Mouse (Mus musculus) gastrocnemius, adult 2 months (tissue): ENCODE measurements around the gene Pip5k1c. TPM values are rescaled to one million over a fixed set of nuclear protein-coding genes. Genes with fewer than 3 reads are reported as not detected.
A peak's percentile ranks its signal among the peaks of the same experiment; 100 is the strongest.

Experiments used
- DNase-seq: peaks from one replicate; pipeline ENCODE4 v3.0.0; 2022
- H3K27ac ChIP-seq: fragments of 200-600 bp; 2 replicates; pipeline ENCODE4 v1.8.1; 2022; ENCODE audit warnings: mild to moderate bottlenecking
- H3K4me3 ChIP-seq: fragments of 200-600 bp; 2 replicates; pipeline ENCODE4 v1.8.1; 2022; ENCODE audit warnings: mild to moderate bottlenecking, moderate library complexity
- CTCF ChIP-seq: fragments of 200-600 bp; IDR thresholded peaks from 2 replicates; pipeline ENCODE4 v1.8.1; 2022; ENCODE audit warnings: antibody characterized with exemption, mild to moderate bottlenecking, moderate library complexity
- intact Hi-C: fragments of 180-260 bp; cut with DNase I; formaldehyde crosslinking; loops from one replicate; pipeline ENCODE4 v1.15.1; 2025
- total RNA-seq, 2 experiments: library from RNA; stranded (reverse); gene quantifications; 2 replicates each; pipeline ENCODE4 v1.2.3; 2021

Pip5k1c gene
- total RNA-seq, 2 experiments from 2014 or later, result 20.7 to 25.0 TPM

DNA sequence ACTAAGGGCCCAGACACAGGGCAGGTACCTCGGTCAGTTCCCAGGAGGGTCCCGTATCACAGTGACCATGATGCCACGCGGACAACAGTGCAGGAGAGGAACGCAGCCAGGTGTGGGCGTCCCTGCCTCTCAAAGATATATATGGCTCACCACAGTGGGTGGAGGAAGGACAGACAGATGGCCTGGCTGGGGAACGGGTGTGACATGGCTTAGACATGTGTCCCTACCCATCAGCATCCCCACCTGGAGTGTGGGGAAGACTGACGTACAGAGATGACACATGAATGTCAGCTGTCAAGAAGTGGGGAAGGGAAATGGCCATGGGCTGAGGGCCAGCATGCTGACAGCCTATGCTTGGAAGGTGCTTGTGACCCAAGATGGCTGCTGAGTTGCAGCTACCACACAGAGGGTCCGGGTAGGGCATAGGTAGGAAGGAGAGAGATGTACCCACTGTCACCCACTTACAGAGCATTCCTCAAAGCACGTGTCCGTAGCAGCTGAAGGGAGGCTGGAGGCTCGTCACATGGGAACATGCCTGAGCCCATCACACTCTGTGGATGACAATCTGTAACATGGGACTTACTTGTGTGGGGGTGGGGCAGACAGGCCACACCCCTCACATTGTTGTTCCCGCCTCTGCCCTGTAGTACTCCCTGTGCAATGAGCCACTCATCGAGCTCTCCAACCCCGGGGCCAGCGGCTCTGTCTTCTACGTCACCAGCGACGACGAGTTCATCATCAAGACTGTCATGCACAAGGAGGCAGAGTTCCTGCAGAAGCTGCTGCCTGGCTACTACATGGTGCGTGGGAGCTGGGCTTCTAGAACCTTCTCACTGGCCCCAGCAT lies 14.3 kb downstream of the Pip5k1c start:
- intact Hi-C loops, result no loop called here
- no peak overlapping the region for H3K27ac ChIP-seq
- no peak for DNase-seq
- H3K4me3 ChIP-seq, result no peak overlapping the region
- no peak for TF ChIP-seq CTCF

DNA sequence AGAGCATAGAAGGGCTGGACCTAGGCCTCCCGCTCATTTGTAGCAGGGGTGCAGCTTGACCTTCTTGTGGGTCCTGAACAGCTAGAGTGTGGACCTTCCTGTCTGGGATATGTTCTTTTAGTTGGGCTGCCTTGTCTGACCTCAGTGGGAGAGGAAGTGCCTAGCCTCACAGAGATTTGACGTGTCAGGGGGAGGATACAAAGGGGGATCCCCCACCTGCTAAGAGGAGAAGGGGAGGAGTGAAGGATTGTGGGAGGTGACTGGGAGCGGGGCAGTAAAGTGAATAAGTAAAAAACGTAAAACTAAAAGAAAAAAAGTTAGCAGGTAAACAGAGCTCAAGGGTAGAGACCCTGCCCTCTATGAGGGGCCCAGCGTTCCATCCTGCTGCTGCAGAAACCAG lies 16.8 kb downstream of the Pip5k1c start:
- TF ChIP-seq CTCF, result no peak
- no peak overlapping the region for H3K27ac ChIP-seq
- no peak overlapping the region for H3K4me3 ChIP-seq
- intact Hi-C loops, result no loop called here
- no peak for DNase-seq

DNA sequence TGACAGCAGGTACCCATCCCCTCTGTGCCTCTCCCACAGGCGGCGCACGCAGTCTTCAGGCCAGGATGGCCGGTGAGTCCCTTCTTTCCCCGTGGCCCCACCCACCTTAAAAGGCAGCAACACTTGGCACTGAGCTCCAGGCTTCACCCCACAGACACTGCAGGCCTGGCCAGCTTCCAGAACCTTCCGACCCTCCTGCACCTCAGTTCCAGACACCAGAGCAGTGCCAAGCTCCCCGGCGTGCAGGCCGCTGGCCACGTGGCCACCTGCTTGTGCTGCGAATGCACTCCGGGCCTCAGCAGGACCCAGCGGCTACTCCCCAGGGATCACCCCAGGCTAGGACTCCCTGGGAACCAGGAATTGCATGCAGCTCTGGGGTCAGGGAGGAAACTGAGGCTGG lies 20.8 kb downstream of the Pip5k1c start:
- no peak for DNase-seq
- H3K27ac ChIP-seq, result no peak overlapping the region

DNA sequence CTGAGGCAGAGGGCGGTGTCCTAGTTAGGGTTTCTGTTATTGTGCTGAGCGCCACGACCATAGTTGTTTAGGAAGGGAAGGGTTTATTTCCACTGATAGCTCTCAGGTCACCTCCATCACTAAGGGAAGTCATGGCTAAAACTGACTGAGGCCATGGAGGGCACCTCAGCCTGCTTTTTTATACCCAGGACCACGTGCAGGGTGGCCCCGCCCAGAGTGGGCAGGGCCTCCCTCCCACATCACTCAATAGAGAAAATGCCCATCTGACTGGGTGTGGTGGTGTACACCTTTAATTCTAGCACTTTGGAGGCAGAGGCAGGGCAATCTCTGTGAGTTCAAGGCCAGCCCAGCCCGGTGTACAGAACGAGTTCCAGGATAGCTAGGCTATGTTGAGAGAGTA lies 21.4 kb downstream of the Pip5k1c start:
- no peak overlapping the region for H3K27ac ChIP-seq
- intact Hi-C loops, result no loop called here
- no peak overlapping the region for H3K4me3 ChIP-seq
- TF ChIP-seq CTCF, result no peak
- no peak for DNase-seq

More for the DNA sequence above, 20.8 kb downstream of the Pip5k1c start:
- no peak for TF ChIP-seq CTCF
- intact Hi-C loops, result no loop called here
- no peak overlapping the region for H3K4me3 ChIP-seq

DNA sequence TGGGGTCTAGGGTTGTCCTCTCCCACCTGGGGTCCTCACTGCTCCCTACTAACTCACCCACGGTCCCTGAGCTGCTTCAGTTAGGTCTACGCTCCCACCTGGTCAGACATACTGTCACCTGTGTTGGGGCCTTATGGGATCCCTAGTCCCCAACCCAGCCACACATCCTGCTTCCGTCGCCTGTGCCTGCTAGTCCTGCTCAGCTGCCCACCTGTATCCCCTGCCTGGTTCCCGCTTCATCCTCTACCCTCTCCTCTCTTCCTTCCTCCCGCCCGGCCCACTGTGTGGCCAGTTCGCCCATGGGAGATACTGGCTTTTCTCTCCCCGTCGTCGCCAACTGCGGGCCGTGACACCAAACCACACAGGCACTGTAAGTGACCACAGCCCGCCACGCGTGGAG lies 22.8 kb downstream of the Pip5k1c start:
- intact Hi-C loops, result no loop called here
- no peak for DNase-seq
- Histone ChIP-seq H3K27ac (no peak overlapping the region), H3K4me3 (no peak overlapping the region)
- no peak for TF ChIP-seq CTCF

DNA sequence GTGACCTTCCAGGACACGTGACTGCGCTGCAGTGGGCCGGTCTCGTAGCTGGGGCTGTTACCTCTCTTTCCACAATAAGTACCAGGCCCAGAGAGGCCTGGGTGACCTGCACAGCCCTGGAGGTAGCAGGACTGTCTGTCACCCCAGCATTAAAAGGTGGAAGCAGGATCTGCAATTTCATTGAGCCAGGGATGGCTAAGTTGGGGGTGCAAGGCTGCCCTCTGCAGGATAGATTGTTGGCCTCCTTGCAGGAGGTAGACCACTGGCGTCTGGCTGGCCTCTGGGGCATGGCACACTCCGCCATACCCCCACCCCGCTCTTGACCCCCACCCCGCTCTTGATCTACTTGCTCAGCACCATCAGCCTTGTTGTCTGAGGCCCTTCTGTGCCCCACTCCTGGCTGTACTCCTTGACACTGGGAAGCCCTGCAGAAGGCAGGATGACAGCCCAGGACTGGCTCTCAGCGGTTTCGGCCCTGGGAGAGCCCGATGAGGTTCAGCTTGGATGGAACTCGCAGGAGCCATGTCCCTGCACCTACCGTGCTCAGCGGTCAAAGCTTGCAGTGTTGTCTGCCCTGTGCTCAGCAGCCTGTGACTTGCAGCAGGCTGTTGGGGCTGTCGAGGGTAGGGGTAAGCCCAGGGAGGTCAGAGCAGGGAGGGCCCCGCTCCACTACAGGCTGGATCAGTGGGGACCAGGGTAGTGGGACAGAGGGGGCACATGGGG lies 23.7 kb downstream of the Pip5k1c start:
- H3K4me3 ChIP-seq, result no peak overlapping the region; the same call in 1 of the 2 replicates
- peak; percentile 51 for TF ChIP-seq CTCF
- DNase-seq, result no peak

DNA sequence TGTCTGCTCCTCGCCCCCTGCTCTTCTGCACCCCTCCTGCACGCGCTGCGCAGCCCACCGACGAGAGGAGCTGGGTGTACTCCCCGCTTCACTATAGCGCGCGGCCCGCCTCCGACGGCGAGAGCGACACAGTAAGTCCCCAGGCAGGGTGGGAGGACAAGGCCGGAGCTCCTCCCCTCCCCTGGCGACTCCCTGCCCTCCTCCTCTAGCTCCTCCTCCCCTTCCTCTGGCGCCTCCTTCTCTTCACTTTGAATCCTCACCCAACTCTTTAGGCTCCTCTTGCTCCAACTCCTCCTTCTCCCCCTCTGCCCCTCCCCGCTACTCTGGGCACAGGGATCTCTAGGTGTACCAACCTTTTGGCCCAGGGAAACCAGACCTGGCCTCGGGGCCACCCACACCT lies 24.5 kb downstream of the Pip5k1c start:
- Histone ChIP-seq H3K4me3 (peak overlapping the region; percentile 33), H3K27ac (peak overlapping the region; percentile 24; the same call in 1 of the 2 replicates)
- intact Hi-C loops, result no loop called here
- no peak for TF ChIP-seq CTCF
- DNase-seq, result no peak

More for the DNA sequence above, 23.7 kb downstream of the Pip5k1c start:
- no peak overlapping the region for H3K27ac ChIP-seq
- intact Hi-C loops, result no loop called here

DNA sequence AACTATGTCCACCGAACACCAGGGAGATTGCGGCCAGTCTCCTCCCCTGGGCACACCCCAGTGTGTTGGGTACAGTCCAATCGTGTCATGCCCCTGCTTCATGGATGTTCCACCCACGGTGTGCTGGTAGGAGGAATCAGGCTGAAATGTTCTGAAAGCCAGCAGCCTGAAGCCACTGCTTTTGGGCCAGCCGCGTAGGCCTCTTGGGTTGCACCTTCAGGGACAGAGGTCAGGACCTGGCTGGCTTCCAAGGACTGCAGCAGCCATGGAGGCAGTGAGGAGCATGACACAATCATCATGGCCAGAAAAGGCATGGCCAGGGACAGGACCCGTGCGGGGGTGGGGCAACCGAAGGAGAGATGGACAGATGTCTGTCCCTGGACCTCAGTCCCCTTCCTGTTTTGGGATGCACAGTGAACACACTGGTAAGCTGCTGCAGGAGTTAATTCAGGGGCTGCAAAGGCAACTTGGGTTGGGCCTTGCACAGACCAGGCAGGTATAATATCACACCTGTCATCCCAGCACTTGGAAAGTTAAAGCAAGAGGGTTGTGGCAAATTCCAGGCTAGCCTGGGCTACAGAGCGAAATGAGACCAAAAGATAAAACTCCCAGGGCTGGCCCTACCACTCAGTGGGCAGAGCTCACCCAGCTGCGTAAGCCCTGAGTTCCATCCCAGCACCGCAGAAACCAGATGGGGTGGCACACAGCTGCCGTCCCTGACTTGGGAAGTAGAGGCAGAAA lies 26.0 kb downstream of the Pip5k1c start:
- peak overlapping the region; percentile 98 for H3K4me3 ChIP-seq

DNA sequence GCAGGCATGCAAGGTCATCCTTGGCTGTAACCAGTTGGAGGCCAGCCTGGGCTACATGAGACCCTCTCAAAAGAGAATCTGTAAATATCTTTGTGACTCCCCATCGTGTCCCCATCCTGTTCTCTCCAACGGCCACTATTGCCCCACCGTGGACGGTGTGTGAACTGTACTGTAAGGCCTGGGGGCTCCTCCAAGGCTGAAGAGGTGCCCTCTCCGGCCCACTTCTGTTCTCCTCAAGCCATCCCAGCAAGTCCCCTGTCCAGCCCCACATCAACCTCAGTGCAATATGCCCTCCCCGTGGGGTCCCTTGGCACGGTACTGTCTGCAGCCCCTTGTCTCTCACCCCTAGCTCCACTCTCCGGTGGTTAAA lies 26.6 kb downstream of the Pip5k1c start:
- intact Hi-C loops, result loop anchor here (2.0 kb wide), 1 partner anchor 27 kb away; the partner anchor contains the start of gene Pip5k1c
- H3K27ac ChIP-seq, result peak overlapping the region; percentile 98
- peak overlapping the region; percentile 98 for H3K4me3 ChIP-seq
- TF ChIP-seq CTCF, result peak; percentile 34; the same call in 1 of the 2 replicates
- no peak for DNase-seq

More for the DNA sequence above, 26.0 kb downstream of the Pip5k1c start:
- H3K27ac ChIP-seq, result peak overlapping the region; percentile 98
- DNase-seq, result peak; percentile 78
- intact Hi-C loops, result loop anchor here (2.0 kb wide), 1 partner anchor 26 kb away; the partner anchor contains the start of gene Pip5k1c
- TF ChIP-seq CTCF, result no peak

DNA sequence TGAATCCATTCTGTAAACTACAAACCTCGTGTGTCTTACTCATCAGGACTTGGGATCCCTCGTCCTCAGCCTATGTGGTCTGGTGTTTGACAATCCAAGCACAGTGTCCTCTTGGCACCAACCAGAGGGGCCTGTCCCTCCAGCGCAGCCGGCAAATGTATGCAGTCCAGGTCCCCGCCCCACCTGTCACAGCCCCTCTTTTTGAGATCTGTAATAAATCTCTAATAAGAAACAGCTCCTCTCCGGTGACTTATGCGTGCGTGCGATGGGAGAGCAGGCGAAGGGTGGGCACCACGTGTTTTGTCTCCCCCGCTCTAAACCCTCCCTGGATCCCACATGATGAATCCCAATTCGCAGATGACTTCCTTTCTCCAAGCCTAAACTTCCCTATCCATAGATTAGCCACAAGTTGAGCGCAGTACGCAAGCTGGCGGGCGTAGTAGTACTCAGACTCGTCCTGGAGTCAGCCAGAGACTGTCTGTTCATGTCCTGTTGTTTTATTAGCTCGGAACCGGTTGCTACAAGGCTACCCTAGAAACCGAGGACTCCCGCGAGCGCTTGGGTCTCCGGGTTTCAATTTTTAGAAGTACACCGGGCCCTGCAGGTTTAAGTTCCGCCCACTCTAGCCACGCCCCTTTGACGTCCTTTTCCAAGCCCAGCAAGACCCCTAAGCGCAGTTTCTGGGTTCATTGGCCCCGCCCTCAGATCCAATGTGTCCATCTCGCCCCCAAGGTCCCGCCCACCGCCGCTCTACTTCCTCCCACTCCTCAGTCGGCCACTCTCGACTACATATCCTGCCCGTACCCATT lies 27.2 kb downstream of the Pip5k1c start:
- intact Hi-C loops, result loop anchor here (2.0 kb wide), 1 partner anchor 27 kb away; the partner anchor contains the start of gene Pip5k1c
- DNase-seq, result no peak
- Histone ChIP-seq H3K27ac (peak overlapping the region; percentile 98), H3K4me3 (peak overlapping the region; percentile 98)
- no peak for TF ChIP-seq CTCF

DNA sequence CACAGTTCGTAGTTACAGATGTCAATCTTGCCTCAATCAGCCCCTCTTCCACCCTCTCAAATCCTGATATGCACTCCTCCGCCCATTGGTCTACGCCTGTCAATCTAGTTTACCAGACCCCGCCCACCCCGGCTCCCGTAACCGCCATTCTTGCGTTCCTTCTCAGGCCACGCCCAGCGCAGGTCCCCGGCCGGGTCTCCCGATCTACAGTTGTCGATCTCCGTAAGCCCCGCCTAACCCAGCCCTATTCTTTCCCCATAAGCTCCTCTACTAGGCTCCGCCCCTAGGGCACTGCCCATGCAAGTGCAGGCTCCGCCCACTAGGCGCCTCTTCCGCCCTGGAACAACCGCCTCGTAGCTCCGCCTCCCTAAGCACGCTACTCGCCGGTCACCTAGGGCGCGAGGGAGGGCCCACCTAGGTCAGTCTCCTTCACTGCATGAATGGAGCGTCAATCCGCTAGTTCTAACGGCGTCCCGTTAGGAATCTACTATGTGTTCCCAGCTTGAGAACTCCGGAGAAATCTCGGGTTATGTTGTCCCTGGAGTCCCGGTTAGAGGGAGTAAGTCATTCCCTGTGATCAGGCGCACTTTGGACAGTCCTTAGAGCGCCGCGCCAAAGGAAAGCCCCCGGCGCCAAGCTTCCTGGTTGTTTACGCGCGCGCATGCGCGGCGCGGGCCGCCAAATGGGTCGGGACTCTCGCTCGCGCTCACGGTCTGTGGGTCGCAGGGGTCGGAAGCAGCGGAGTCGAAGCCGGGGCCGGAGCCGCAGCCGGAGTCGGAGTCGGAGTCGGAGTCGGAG lies 28.0 kb downstream of the Pip5k1c start, which contains the start of gene Cactin:
Gene Cactin, plus strand, starts transcription at position 554 of the 798 bp plus-strand sequence.
- H3K4me3 ChIP-seq, result peak within 1 kb of the TSS; percentile 98
- intact Hi-C loops, result no loop called here
- peak; percentile 100 for DNase-seq
- H3K27ac ChIP-seq, result peak within 1 kb of the TSS; percentile 98
- TF ChIP-seq CTCF, result peak; percentile 16; the same call in 1 of the 2 replicates
